Mouse (Mus musculus) natural killer cell, adult 2 months (primary cell): Measurements from ENCODE around the gene Myb.

Experiments used
- DNase-seq, 2 experiments: peaks; one replicate each; pipeline ENCODE4 v3.0.0; 2022; ENCODE audit warnings: low spot score in 2 of 2

Myb gene

DNA sequence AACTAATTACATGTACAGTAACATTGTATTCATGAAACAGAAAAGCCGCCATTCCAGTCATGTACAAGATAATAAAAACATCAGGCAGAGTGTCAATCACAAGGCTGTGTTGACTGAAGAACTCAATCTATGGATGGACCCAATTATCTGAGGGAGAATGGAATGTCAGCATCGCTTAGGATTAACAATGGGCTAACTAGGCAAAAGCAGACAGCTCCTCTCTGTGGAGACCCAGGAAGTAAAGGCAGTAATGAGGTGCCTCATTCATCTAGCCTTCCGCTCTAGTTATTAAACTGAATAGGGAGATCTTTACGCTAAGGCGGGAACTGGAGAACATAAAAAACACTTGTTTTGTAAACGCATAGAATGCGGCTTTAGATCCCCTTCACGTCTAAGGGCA lies 78.3 kb downstream of the Myb start:
- DNase-seq, result no peak

- peak; percentile 67 to 77 for DNase-seq
Observed at GRCm38 (mm10) chr10:21077151-21077719, 83.5 kb downstream of the Myb start.

- no peak for DNase-seq
Observed at GRCm38 (mm10) chr10:21076731-21077130, 84.1 kb downstream of the Myb start.

DNA sequence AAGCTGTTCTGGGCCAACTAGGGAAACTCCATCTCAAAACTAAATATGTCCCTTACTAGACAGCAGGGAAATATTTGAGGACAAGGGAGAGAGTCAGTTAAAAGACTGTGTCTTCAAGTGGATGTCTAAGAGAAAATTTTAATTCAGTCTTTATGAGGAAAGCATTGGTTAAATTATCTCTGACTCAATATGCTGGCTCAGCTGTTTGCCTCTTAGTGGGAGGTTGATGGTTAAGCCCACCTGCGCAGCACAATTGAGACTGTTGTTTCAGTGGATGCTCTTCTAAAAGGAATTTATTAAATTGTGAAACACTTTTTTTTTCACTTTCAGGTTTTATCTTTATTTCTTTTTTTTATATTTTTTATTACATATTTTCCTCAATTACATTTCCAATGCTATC lies 84.6 kb downstream of the Myb start:
- no peak for DNase-seq
